Mouse (Mus musculus) adrenal gland, postnatal 4 days (tissue): ENCODE measurements around the gene Slco2a1. TPM values are rescaled to one million over a fixed set of nuclear protein-coding genes. Genes with fewer than 3 reads are reported as not detected.

Experiments used
- DNase-seq, 2 experiments: peaks; one replicate each; pipeline ENCODE4 v3.0.0; 2021 to 2022; ENCODE audit warnings: low spot score in 2 of 2, mixed read lengths in 2 of 2
- total RNA-seq, 2 experiments: library from RNA; stranded (reverse); gene quantifications; 2 replicates each; pipeline ENCODE4 v1.2.3; 2021

Gene Slco2a1
- total RNA-seq, 2 experiments from 2014 or later, result 12.0 to 12.3 TPM

DNA sequence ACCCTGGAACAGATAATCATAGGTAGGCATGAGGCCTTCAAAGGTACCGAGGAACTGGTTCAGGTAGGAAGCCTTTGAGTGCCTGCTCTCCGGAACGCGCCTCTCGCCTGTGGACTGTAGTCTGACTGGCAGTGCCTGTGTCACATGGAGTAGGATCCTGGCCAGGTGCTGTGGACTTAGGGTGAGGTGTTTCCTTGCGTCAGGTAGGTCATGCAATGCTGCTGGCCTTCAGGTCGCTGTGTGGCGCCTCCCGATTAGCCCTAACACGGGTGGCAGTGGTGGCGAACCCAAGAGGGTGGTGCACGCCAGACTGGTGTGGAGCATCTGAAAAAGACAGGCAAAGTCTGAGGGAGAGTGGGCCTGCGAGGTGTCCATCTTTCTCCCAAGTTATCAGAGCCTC is 126.4 kb downstream of the Slco2a1 start:
- no peak for DNase-seq

DNA sequence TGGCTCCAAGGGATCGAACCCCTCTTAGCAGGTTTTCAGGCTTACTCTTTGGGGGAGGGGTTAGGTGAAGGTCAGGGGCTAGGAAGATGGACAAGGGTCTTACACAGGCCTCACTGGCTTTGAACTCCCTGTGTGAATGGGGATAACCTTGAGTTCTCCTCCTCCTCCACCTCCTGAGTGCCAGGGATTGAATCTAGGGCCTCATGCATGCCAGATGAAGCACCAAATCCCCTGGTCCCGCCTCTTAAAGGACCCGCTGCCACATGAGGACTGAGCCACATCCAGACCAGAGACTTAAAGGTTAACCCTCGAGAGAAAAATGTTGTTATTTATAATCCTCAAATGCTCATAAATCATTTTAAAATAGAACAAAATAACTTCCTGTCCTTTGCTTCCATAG is 128.4 kb downstream of the Slco2a1 start:
- no peak for DNase-seq

DNA sequence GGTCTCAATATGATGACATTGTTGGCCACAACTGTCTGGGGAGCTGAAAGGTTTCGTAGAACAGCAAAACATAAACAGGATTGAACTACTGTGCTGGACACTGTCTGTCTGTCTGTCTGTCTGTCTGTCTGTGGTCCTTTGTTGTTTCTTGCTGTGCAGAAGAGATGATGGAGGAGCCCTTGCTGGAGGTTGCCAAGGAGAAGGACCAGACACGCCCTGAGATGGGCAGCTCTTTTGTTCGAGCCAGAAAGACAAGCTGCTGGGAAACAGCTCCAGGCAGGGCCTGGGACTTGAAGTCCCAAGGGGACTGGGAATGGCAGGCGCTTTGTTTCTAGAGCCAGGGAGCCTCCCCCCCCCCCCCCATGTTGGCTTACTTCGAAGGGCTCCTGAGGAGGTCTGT is 129.0 kb downstream of the Slco2a1 start:
- no peak for DNase-seq

DNA sequence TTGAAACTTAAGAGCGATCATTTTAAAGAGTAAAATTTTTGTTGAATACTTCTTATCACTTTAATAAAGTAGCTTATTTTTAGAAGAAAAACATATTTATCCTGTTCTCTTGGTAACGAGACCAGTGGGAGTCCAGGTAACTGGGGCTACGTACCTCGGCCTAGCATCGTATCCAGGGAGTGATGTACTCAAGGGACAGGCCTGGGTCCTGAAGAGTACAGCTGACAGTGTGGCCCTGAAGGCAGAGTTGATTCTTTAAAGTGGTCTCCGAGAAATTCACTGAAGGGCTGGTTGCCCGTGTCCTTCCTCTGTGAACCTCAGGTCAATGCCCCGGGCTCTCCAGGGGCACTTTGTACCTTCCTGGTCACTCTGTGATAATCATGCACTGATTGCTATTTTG is 129.4 kb downstream of the Slco2a1 start:
- DNase-seq, result no peak

DNA sequence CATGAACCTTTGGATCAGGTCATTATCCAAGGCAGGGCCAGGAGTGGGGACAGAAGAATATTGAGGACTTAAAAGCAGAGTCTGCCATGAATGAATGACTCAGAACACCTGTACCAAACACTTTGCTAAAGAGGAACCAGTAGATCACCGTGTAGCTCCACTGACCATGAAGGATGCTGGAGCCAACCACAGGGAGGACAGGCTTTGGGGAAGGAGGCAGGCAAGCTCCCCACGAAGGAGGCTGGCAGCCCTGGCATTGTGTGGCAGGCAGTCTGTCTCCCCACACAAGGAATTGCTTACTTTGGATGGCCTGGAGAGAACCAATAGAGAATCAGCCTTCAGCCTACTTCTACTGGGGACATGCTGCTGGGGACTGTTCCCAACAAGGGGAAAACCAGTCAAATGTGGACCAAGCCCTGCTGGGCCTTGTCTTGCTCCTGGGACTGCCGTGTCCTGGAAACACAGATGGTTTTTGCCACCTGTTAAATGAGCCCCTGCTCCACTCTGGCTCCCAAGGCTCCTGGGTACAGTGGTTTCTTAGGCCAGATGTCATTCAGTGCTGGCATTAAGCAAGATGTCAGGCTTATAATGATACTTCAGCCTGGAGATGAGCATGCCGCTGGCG is 130.3 kb downstream of the Slco2a1 start:
- DNase-seq, result no peak

DNA sequence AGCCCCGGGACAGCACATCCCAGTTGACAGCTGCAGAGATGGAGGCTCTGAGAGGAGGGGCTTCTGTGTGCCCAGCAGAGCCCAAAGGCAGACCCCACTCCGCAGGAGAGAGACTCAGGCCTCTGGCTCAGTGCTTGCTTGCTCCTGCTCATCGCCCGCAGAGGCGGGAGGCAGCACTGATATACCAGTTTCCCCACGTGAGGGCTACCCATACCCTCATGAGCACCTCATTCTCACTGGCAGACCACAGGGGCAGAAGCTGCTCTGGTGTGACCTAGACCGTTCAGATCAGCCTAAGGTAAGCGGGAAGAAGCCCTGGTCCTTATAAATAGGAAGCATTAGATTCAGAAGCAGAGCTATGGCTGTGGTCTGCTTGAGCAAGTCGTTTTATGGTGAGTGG is 131.3 kb downstream of the Slco2a1 start:
- no peak for DNase-seq

DNA sequence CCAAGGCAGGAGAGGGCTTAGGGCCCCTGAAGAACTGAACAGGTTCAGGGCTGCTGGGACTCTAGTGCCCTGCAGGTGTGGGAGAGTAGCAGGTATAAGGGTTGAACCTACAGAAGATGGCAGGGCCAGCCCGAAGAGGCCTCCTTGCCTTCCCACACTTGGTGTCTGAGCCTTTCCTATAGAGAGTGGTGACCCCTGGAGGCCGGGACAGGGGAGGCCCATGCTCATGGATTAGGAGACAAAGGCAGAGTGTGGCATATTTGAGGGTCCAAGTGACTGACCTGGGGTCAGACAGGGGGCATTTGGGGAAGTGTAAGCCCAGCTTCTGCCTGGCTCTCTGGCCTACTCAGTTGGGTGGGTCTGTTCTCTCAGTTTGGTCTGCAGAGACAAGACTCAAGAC is 131.7 kb downstream of the Slco2a1 start:
- DNase-seq, result no peak

DNA sequence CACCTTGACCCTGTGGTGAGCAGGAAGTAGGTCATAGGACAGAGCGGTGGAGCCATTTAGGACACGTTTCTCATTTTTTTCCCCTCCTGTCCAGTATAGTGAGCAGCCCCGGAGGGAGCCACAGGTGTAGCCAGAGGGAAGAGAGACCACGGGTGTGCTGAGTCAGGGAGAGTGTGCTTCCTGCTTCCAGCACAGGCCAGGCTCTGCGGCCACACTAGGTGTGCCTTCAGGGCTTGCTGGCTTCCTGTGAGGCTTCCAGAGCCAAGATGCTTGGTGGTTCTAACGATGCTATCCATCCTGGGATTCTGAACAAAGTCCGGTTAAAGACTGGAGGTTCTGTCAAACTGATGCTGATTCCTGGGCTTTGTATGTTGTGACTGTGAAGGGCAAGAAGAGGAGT is 133.0 kb downstream of the Slco2a1 start:
- no peak for DNase-seq

DNA sequence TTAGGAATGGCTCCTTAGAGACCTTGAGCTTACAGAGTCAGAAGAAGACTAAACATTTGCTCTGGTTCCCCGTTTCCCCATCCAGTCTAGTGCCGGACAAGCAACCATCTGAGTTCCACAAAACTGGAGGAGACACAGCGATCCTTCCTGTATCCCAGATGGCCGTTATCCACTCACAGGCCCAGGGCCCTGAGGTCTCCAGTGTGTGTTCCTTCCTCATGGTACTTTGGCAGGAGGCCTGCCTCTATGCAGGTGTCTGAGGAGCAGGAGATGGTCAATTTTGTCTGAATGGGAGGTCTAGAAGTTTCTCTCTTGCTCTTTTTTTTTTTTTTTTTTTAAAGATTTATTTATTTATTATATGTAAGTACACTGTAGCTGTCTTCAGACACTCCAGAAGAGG is 136.2 kb downstream of the Slco2a1 start:
- no peak for DNase-seq

DNA sequence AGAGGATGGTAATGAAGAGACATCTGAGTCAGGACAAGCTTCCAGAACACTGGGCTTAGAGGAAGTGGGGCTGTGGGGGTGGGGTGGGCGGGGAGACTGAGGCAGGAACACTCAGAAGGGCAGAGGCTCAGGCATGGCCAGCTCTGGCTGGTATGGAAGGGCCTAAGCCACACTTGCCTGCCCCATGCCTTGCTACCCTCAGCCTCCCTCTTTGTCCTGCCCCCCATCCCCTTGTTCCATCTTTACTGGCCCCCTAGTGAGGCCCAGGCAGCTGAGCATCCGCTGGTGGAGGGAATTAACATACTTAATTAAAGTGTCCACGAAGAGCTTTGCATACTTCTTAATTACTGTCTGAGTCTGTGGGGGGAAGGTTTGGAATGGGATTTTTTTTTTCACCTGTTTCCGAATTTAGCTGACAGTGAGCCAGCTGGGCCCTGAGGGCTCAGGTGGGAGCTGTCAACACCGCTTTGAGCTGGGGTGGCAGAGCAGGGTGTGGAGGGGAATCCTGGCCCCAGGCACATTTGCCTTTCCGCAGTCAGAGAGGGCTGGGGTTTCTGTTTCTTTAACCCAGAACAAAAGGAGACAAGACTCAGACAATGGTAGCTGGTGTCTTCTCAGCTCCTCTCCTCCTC is 145.1 kb downstream of the Slco2a1 start:
- DNase-seq, result no peak

DNA sequence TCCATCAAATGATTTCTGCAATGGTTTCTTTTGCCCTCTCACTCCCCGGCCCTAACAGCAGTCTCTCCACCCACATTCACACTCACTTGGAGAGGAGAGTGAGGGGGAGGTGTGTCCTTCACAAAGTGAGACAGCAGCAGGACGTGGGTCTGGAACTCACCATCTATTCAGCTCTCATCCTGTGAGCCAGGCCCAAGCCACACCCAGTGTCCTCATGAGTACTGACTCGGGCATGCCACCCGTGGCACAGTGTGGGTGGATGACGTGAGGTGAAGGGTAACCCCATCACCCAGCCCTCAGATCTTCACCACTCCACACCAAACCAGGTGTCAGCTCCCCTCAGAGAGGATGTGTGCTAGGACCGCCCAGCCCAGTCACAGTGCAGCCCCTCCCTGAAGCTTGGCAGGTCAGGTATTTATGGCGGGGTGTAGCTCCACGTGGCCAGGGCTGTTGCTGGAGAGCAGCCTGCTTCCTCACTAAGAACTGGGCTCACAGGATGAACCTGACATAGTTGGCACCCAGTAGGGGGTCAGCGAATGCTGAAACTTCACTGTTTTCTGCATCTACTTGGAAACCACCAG is 146.0 kb downstream of the Slco2a1 start:
- DNase-seq, result no peak

DNA sequence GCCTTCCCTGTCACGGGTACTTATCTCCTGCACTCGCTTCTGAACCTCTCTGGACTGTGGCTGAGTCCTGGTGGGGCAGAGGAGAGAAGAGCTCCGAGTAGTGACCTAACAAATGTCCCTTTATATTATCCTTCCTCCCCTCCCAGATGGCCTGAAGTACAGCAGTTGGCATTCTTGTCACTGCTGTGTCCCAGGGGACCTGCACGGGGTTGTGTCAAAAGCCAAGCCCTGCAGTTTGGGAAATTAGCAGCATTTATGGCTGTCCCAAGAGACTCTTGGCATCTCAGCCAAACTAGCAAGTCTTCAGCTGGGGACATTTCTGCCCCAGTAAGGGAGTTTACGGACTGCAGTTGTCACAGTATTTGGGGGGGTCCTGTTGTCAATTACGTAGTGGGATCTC is 151.0 kb downstream of the Slco2a1 start:
- no peak for DNase-seq

DNA sequence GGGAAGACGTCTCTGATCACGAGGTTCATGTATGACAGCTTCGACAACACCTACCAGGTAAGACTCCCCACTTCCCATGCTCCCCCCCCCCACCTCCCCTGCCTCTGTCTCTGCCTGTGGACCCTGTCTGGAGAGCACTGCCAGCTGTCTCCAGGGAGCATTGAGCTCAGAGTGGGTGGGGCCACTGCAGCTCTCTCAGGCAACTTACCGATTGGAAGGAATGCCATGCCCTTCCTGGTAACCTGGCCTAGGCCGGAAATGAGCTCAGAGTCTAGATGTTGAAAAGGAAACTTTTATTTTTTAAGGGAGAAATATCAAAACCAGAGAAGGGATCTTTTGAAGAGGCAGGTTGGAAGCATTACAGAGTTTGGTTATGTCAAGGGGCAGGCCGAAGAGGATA is 151.9 kb downstream of the Slco2a1 start:
- DNase-seq, result no peak

DNA sequence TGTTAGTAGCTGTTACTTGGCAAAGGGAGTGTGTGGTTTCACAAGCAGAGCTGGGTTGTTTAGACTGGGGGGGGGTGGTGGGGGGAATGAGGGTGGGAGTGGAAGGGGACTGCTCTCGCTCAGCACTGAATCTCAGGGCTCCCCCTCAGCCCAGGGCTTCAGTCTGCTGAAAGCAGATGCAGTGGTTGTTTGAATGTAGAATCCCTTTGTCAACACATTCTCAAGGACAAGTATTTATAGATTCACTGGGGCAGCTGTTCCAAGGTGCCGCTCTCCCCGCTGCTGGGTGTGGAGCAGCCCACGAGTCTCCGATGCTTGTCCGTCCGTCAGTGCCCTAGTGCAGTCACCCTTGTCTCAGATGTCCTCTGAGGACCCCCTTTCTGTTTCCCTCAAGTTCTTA is 152.8 kb downstream of the Slco2a1 start:
- no peak for DNase-seq

DNA sequence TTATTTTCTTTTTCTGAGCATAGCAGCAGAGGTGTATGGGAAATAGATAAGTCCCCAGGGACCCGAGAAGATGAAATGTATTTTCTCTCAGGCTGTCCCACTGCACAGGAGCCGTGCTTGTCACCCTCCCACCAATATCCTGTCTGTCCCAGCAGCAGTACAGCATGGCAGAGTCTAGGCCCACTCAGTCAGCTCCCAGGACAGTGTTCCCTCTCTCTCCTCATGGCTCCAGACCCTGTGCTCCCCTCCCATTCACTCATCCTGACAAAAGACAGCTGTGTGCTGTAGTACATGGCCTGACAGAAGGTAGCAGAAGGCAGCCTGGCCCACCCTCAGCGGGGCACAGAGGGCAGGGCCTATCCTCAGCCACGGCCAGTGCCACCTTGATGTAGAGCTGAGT is 155.4 kb downstream of the Slco2a1 start:
- DNase-seq, result no peak

DNA sequence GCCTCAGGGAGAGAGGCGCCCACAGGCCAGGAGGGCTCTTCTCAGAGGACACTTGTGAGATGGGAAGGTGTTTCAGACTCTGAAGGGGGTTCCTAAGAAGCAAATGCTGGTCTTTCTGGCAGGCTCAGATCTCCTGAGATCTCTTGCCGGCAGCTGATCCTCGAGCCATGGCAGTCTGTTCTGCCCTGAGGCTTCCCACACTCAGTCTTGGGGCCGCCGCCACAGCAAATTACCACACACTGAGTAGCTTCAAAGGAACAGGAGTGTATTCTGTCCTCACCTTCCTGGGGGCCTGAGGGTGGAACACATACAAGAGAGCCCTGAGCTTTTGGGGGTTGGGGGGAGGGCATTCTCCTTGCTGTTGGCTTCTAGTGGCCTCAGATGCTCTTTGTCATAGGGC is 156.8 kb downstream of the Slco2a1 start:
- no peak for DNase-seq

Other genes starting within 250 kb of the Slco2a1 start
- 10 to 100 TPM; 63.2 to 64.9 TPM for gene Ryk, start 153.8 kb upstream of the Slco2a1 start, total RNA-seq
- gene Rab6b, start 123.1 kb downstream of the Slco2a1 start, total RNA-seq, result 10 to 100 TPM in 1 of 2 experiments, 1 to 10 TPM in 1; 8.6 to 19.0 TPM
- 10 to 100 TPM; 27.2 to 27.6 TPM for gene Srprb, start 213.4 kb downstream of the Slco2a1 start, total RNA-seq
- 10 to 100 TPM; 12.4 to 14.8 TPM for gene Gm20425, start 241.6 kb downstream of the Slco2a1 start, total RNA-seq
- 1,000 to 10,000 TPM in 1 of 2 experiments, 100 to 1,000 TPM in 1; 136 to 2,496 TPM for gene Trf, start 241.7 kb downstream of the Slco2a1 start, total RNA-seq